Mouse (Mus musculus) yolk sac, embryonic 10.5 days (tissue): ENCODE measurements around the gene Osbpl5.
A peak's percentile ranks its signal among the peaks of the same experiment; 100 is the strongest.

ENCODE experiments used
- DNase-seq: peaks from one replicate; pipeline ENCODE4 v3.0.0-alpha.2; 2017; ENCODE audit warnings: low spot score

Osbpl5 gene

GRCm38 (mm10) chr7:143753990-143754715 is 2.6 kb downstream of the Osbpl5 start:
- DNase-seq: peak; percentile 25

- no peak for DNase-seq
Observed at GRCm38 (mm10) chr7:143752606-143753005, 4.2 kb downstream of the Osbpl5 start.

GRCm38 (mm10) chr7:143752056-143752455 is 4.7 kb downstream of the Osbpl5 start:
- no peak for DNase-seq

GRCm38 (mm10) chr7:143751380-143751779 is 5.4 kb downstream of the Osbpl5 start:
- DNase-seq: no peak

- DNase-seq: no peak
Observed at GRCm38 (mm10) chr7:143749045-143749444, 7.7 kb downstream of the Osbpl5 start.

GRCm38 (mm10) chr7:143748041-143748868 is 8.5 kb downstream of the Osbpl5 start:
- peak; percentile 66 for DNase-seq

- DNase-seq: no peak
Observed at GRCm38 (mm10) chr7:143740653-143741052, 16.1 kb downstream of the Osbpl5 start.

- peak; percentile 73 for DNase-seq
Observed at GRCm38 (mm10) chr7:143739511-143740461, 17.0 kb downstream of the Osbpl5 start.

- no peak for DNase-seq
Observed at GRCm38 (mm10) chr7:143738601-143739006, 18.2 kb downstream of the Osbpl5 start.

- DNase-seq: no peak
Observed at GRCm38 (mm10) chr7:143738194-143738593, 18.6 kb downstream of the Osbpl5 start.

GRCm38 (mm10) chr7:143733746-143734145 is 23.0 kb downstream of the Osbpl5 start:
- DNase-seq: no peak

- no peak for DNase-seq
Observed at GRCm38 (mm10) chr7:143729886-143730285, 26.9 kb downstream of the Osbpl5 start.

GRCm38 (mm10) chr7:143726396-143726795 is 30.4 kb downstream of the Osbpl5 start:
- no peak for DNase-seq

GRCm38 (mm10) chr7:143723841-143724240 is 32.9 kb downstream of the Osbpl5 start:
- no peak for DNase-seq

GRCm38 (mm10) chr7:143722646-143723045 is 34.1 kb downstream of the Osbpl5 start:
- no peak for DNase-seq

- DNase-seq: no peak
Observed at GRCm38 (mm10) chr7:143717811-143718210, 39.0 kb downstream of the Osbpl5 start.

GRCm38 (mm10) chr7:143713421-143713820 is 43.4 kb downstream of the Osbpl5 start:
- DNase-seq: no peak

- DNase-seq: no peak
Observed at GRCm38 (mm10) chr7:143712771-143713348, 43.9 kb downstream of the Osbpl5 start.

GRCm38 (mm10) chr7:143712023-143712422 is 44.8 kb downstream of the Osbpl5 start:
- DNase-seq: no peak

GRCm38 (mm10) chr7:143711381-143711780 is 45.4 kb downstream of the Osbpl5 start:
- no peak for DNase-seq

- DNase-seq: no peak
Observed at GRCm38 (mm10) chr7:143709395-143709794, 47.4 kb downstream of the Osbpl5 start.
